Mouse (Mus musculus): ENCODE measurements at regions not wholly inside any gene's neighbourhood (a gene's known extent, or its start where the extent isn't known, plus 50 kb on each side); places are given as distances from the start of the nearest gene placed in this dataset.
A peak's percentile ranks its signal among the peaks of the same experiment; 100 is the strongest.

DNA sequence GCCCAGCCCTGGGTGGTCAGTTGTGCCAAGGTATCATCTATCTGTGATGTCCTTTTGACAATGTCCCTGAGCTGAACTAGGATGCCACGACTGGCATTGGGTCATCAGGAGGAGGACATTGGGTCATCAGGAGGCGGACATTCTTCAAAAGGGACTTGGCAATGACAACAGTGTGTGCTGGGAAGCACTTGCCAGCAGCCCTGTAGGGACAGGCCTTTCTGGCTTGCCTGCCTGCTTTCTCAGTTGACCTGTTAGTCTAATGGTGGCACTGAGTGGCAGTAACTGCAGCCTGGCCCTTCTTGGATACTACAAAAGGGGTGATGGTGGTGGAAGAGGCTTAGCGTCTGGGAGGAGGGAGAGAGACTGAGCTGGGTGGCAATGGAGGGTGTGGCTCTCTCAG lies 137.2 kb upstream of the Prox1 start:
- no peak for DNase-seq (ENCODE audit: low spot score)

DNA sequence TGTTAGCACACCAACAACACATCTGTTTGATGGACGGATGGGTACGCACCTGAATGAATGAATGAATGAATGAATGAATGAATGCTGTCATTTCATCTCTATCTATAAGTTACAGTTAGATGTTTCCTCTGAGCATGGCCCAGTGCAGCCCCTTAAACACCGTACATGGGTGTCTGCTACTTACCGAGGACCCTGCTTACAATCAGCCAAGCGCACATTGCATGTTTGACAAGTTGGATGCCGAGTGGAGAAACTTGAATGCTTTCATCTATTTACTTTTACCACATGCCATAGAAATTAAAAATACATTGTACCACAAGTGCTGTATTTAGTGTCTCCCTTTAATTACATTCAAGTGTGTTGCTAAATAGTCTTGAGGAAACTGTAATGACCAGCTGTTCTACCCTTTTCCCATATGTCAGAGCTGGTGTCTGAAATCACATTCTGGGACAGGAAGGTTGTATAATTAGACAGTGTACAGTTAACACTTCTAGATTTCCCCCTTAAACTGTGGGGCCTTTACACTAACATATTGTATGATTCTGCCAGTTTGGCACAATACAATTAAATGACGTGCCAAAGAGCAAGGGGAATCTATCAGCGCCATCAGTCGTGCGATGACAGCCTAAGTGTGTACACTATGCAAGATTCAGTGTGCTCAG lies 127.3 kb upstream of the Prox1 start:
- DNase-seq (ENCODE audit: low spot score): peak; percentile 33

DNA sequence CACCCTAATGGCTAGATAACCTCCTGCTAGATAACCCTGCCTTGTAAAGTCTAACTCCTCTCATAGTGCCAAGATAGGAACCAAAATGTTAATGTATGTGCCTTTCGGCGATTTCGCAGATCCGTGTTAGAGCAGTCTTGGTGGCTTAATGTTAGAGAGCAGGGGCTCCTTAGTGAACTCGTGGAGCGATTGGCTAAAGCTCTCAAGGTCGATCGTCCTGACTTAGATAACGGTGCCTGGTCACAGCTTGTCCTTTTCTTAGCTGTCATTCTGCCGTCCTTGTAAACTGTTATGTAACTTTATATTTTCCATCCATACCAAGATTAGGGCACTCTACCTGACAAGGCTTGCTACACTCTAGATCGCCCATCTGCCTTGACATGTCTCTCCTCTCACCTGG lies 119.5 kb upstream of the Prox1 start:
- DNase-seq (ENCODE audit: low spot score): no peak

DNA sequence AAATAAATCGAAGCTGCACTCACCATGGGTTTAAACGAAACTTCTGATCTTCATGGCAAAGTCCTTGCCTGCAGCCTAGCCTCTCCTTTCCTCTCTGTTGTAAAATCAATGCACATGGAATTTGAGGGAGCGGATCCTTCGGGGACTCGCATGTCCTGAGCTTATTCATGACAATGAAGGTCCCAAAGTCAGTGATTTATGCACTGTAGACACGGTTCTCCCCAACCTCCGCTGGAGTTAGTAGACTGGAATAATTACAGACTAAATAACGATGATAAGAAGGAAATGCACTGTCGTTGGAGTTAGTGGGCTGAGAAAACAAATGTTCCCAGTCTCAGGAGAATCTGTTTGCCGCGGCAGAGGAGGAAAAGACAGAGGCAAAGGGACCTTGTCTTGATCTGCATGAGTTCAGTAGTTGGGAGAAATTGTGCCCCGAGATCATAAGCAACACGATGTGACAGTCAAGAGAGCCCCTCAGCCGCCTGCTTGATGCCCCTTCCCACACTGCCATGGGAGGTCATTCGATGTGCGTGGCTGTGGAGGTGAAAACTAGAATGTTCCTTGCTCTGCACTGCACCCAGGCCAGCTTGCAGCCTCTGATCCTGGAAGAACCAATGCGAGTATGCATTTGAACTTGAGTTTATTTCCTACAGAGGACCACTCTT lies 116.1 kb upstream of the Prox1 start:
- no peak for DNase-seq (ENCODE audit: low spot score)

DNA sequence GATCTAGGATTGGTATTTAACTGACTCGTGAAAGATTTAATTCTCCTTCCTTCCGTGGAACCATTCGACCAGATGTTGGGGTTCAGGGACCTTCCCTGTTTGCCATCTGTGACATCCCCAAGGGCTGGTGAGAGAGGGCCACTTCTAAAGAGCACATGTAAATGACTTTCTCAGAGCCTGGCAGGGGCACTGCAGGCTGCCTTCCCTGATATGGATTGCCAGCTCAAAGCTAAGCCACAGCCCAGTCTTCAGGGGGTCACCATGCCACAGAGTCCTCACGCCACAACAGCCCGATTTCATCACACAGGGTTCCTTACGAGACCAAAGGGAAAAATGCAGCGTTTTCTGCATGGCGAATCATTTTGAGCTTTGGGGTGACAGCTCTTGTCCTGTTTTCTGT lies 115.1 kb upstream of the Prox1 start:
- DNase-seq (ENCODE audit: low spot score): no peak

DNA sequence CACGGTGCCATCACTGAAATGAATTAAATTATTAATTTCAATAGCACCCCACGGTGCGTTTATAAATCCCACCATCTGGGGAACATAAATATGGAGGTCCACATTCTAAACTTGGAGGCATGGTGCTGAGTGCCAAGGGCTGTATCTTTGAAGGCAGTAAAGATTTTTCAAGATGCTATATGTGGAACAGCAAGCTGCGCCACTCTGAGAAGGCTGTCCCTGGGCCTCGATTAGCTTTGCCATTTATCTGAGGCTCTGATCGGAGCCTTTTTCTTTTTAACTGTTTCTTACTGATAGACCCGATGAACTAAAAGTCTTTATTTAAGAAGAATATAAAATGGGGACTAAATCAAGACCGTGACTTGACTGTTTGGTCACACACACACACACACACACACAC lies 114.5 kb upstream of the Prox1 start:
- no peak for DNase-seq (ENCODE audit: low spot score)

DNA sequence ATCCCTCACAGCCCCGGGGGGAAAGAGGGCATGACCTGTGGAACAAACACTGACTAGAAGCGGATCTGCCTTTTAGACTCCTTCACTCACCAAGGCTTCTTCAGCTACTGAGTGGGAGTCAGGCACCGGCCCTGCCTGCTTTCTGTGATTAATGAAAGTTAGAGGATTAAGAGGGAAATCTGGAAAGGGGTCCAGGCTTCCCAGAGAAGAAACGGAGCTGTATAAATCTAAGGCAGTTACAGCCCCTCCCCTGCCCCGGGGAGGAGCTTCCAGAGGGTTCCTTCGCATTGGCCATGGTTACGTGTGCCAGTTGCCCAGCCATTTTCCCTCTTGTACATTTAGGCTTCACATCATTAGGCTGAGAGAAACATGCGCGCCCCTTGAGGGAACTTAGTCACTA lies 113.6 kb upstream of the Prox1 start:
- DNase-seq (ENCODE audit: low spot score): no peak

DNA sequence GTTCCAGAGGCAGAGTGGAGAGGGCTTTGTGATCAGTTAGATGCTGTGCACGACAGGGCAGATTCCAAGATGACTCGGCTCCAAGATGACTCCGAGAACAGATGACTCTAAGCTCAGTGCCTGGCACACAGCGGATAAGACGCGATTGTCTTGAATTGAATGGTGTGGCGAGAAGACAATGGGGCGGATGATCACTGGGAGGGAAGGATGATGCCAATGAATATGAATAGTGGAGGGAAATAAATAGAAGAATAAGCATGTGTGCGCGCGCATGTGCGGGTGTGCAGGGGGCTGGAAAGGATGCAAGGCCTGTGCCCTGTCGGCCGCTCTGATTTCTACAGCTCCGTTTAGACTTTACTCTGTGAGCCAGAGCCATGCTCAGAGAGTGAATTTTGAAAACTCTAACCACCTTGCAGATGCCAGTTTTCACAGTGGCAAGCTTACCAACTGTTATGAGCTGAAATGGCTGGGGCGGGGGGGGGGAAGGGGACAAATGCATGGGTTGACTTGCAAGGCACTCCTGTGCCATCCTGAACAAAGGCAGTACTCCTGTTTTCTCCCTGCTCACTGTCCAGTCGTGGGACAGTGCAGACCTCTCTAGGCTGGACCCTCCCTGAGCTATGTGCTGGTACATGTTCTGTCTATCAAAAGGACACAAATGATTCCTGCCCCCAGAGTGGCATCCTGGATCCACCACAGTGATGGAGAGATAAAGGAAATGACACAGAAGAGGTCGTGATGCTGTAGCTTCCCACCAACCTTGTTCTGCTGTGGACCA lies 109.8 kb upstream of the Prox1 start:
- DNase-seq (ENCODE audit: low spot score): peak; percentile 42

DNA sequence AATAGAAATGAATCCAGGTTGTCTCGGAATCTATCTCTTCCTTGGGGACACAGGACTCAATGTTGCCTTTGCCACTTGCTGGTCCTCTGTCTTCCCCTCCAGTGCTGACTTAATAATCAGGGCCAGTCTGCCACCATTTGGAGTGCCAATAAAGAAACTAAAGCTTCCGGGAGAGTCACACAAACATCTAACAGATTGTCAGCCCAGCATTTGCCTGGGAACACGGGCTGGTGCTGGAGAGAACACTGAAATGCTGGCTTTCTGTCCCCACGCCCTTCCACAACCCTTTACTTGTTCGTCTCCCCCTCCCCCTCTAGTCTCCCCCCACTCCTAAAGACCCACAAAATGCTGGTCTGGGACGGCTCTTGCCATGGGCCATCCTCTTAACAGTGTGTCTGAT lies 104.4 kb upstream of the Prox1 start:
- DNase-seq (ENCODE audit: low spot score): no peak

DNA sequence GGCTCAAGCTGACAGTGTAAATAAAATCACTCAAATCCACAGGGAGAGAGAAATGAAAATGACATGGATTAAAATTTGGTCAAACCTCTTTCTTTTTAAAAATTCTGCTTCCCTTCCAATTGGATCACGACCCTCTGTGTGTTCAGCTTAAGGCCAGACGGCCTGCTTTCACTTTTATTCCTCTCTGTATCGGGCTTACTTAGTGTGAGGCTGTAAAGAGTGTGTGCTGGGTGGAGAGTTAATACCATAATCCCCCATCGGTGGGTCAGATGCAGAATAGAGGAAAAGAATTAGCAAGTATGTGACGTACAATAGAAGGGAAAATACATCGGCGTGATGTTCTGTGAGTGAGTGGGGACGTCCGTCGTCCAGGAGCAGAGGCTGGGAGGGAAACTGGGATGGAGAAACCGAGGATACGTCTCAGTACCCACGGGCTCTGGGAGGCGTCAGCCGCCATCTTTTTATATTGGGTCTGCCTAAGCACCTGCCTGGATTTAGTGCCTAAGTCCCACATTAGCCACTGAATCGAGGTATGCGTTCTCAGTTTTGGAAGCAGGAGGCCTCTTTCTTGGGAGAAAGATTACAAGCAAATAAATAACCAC lies 100.4 kb upstream of the Prox1 start:
- no peak for DNase-seq (ENCODE audit: low spot score)

DNA sequence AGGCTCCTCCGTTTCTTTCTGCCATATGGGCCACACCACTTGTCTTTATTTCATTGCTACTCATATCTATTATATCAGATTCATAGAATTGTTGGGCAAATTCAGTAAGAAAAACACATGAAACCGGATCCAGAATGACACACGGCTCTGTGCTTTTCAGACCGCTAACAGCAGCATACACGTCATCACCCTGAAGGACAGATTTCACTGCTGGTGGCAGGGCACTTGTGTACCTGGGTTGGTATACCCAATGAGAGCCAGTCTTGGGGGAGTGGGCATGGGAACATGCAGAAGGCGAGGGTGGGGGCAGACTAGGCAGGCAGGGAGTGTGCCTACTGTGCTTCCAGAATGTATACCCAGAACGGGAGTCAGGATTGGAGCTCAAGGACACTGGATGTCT lies 98.7 kb upstream of the Prox1 start:
- no peak for DNase-seq (ENCODE audit: low spot score)

DNA sequence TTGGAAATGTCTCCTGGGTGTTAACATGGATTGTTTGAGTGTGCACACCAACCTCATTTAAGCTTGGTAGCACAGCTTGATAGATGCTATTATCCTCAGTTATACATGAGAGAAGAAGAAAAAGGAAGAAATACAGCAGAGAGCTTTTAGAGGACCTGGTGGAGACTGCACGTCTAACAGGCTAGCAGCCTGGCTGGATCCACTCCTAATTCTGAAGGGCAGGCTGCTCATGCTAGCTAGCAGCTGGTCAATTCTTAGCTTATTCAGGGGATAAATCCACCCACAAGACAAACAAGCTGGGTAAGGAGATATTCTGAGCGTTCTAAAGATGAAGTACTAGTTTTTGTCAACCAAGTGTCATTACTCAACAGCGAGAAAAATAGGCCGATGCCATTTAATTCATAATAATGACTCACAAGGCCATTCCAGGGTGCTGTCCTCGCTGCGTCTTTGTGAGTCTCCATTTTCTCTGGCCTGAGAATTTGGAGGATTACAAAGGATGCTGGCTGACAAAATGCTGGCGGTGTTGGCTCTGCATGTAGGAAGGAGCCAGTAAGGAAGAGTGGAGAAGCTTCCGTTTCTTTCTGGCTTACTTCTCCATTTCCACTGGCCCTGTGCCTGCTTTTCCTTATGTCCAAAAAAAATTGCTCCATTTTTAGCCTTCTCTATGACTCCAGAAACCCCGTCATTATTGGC lies 94.7 kb upstream of the Prox1 start:
- DNase-seq (ENCODE audit: low spot score): no peak

DNA sequence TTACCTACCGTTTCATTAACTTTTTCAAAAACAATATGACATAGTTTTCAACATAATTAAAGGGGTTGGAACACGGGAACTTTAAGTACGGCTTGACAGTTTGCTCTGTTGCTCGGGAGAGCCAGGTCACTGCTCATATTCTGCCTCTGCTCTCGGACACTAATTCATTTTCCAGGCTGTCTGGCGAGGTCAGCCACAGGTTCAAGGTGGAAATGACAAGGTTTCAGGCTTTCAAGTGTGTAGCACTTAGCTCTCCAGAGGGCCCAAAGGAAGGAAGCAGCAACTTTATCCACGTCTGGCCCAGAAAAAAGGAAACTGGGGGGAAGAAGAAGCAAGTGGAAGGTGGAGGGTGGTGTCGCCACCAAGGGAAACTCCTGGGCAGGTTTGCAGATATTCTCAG lies 94.0 kb upstream of the Prox1 start:
- no peak for DNase-seq (ENCODE audit: low spot score)

DNA sequence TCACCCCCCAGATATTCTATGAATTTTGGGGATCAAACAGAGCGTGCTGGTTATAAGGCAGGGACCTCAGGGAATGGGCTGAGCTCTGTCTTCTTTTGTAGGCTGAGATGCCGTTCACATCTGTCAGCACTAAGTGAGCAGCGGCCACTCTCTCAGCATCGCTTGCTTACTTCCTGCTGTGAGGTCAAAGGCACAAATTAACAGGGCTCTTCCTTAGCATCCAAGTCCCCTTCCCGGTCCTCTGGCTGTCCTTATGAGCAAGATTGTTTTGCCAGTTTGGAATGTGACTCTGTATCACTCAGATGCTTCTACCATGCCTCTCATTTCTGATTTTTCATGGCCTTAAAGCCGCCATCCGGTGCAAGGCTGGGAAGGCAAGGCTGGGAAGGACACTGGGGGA lies 93.1 kb upstream of the Prox1 start:
- DNase-seq (ENCODE audit: low spot score): no peak

DNA sequence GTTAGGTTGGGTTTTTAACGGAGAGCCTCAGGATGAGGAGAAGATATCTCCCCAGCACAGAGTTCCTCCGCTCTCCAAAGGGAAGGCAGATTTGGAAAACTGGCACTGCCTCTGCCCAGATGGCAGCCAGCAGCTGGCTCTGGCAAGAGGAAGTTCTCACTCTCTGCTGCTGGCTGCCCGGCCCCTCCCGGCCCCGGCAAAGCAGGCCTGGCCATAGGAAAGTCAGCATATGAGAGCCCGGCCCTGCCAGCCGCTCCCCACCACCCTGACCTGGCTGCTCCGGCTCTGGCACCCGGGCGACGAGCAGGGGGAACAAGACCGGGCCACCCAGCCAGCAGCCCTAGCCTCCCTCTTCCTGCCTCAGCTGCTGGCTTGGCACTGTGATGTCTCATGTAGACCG lies 89.1 kb upstream of the Prox1 start:
- no peak for DNase-seq (ENCODE audit: low spot score)

DNA sequence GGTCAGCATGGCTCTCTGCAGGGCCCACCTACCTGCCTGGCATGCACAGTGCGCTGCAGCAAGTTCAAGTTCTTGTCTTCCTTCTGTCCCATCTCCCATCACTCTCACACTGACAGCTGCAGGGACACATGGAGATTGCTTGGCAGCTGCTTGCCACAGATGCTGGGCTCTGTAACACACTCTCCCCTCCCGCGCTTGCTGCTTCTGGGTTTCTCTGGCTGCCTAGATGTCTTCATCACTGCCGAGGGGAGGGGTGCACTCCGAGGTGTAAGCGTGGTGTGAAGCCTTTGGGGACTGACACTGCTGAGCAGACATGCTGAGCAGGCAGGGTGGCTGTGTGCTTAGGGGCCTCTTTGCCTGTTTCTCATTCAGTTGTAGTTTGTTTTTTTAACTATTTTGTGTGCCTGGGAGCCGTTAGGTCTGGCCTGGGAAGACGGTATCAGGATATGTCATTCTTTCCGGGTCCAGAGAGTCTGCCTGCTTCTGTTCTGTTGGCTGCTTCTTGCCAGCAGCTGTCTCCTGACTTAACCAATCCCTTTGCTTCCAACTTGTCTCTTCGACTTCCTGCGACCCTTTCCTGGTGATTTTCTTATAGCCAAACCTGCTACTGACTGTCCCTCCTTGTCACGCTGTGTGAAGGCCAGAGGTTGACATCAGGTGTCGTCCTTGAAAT lies 80.2 kb upstream of the Prox1 start:
- no peak for DNase-seq (ENCODE audit: low spot score)

DNA sequence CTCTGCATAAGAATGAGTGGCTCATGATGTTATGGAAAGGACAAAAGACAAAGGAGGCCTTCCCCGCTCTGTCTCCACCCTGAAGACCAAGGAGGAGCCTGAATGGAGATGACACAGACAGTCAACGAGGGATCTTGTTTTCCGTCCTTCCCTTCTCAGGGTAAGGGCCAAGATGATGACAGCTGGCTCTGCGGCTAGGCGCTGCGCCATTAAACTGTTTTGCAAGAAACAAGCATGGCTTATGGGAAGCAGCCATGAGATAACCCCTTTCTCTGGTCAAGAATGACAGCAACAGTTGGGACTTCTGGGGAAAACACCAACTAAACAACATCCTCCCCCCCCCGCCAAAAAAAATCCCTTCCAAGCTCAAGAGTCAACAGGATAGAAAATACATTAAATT lies 72.0 kb upstream of the Prox1 start:
- no peak for DNase-seq (ENCODE audit: low spot score)

DNA sequence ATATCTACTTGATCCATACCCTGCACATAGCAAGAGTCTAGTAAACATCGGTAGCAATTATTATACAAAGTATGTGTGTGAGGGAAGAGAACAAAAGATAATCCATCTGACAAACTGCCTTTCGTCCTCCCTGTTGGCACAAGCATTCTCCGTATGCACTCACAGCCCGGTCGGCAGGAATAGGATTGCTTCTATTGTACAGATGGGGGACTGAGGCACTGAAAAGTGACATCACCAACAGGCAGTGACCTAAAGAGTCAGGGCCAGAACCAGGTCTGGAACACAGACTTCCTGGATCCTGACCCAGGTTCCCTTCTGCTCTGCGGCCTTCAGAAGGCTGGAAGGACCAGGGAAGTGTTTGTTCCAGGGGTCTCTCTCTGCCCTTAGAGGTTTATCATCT lies 69.3 kb upstream of the Prox1 start:
- DNase-seq (ENCODE audit: low spot score): no peak

DNA sequence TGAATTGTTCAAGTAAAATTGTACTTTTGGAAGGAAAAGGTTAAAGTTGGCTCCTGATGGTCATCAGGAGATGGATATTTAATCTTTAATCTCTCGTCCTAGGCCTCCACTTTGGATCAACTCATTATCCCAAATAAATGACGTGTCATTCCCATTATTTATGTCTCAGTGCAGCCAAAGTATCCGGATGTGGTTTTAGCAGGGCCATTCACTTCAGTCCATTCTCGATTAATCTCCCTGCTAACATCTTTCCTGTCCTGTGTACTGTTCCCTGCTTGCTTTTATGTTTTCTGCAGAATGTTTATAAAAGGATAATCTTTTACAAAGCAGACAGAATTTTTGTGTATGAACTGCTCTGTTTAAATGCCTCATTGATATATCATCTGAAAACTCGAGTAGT lies 60.4 kb upstream of the Prox1 start:
- DNase-seq (ENCODE audit: low spot score): no peak

DNA sequence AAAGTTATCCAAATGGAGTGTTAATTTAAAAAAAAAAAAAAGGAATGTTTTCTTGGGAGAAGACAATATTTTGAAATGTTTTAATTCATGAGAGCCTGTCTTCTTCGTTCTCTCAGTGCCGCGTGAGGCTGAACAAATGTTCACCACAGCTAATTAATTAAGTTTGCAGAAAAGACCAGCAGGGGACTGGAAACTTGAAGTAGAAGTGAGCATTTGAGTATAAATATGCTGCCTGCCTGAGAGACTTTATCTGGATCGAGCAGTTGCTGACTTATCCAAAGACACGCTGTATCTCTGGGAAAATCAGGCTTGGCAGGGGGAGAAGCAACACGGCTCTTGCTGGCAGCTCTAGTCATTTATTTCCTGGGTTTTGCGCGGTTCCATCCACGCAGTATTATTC lies 49.9 kb upstream of the Prox1 start:
- DNase-seq (ENCODE audit: low spot score): no peak
